ENCODE assay signal across 11 mouse cellular contexts in the genomic region with DNA sequence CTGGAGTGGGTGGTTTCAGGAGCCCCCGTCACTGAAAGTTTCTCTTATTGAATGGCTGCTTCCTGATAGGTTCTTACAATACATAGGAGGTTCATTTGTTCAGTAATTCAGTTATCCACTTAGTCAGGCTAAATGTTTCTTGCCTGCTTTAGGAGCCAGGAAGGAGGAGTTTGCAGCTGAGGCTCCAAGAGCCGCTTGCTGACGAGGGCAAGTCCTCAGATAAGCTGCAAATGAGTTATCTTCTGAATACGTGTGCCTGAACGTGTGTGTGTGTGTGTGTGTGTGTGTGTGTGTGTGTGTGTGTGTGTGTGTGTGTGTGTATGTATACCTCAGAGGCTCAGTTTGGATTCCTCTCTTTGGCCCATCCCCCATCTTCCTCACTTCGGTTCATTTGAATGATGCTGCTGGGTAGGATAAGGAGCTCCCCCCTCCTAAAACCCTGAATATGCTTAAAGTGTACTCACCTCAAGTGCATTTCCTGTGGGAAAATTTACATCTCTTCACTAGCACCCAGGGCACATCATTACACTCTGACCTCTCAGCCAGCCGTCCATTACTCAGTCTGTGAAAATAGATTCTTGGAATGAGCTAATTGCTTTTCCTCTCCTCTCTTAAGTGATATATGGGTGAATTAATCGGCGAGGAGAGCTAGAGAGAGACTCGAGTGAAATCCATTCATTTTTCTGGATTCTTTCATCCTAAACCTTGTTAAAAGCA. TPM values are rescaled to one million over a fixed set of nuclear protein-coding genes. Genes with fewer than 3 reads are reported as not detected.
DNase-seq lines count a peak whose midpoint lies in the region; ATAC-seq lines count a peak whose summit lies in the region.
"Had no signal": no experiment of that assay in that cellular context is flagged by ENCODE, and none has a peak within 500 bp of the region (broad histone marks: within the 10 kb centered on the region; RNA-seq: fewer than 3 reads in every experiment).

No protein-coding gene starts in this region.

- H3K4me1 ChIP-seq in kidney, embryonic 14.5 days (ENCODE audit: control insufficient read depth, insufficient read depth, low read length) = peaks cover 21% of the 10 kb centered on the region

- 27% methylated on average over 10 of the region's 10 CpGs for WGBS in kidney, embryonic 14.5 days

- ATAC-seq in kidney, embryonic 14.5 days (ENCODE audit: low FRiP score, low TSS enrichment) = peak; percentile 47; the same call in 1 of the 2 replicates
- peak; percentile 50; the same call in 1 of the 2 replicates for ATAC-seq in common myeloid progenitor, adult 5-6 weeks (replicated peaks; ENCODE audit: low read depth, poor library complexity, severe bottlenecking)
- peak; percentile 93 for ATAC-seq in megakaryocyte progenitor cell, adult 5-6 weeks (replicated peaks; ENCODE audit: poor library complexity)

- peak overlapping the region; percentile 55; the same call in 1 of the 2 replicates for H3K27ac ChIP-seq in kidney, embryonic 14.5 days (ENCODE audit: low read depth, low read length)

- H3K9me3 ChIP-seq in kidney, embryonic 14.5 days (ENCODE audit: control insufficient read depth, low read length) = no peaks in the 10 kb centered on the region

- H3K36me3 ChIP-seq in kidney, embryonic 14.5 days (ENCODE audit: control insufficient read depth, insufficient read depth, low read length) = peaks cover 7% of the 10 kb centered on the region; the same call in 1 of the 2 replicates

- no peak overlapping the region for H3K4me3 ChIP-seq in kidney, embryonic 14.5 days (ENCODE audit: low read length)
- H3K4me3 ChIP-seq: layer of hippocampus, adult 2 months had no signal

- no peak overlapping the region for H3K4me2 ChIP-seq in kidney, embryonic 14.5 days (replicated peaks; ENCODE audit: low read depth, low read length)

- no peak overlapping the region for H3K9ac ChIP-seq in kidney, embryonic 14.5 days (ENCODE audit: low read depth, low read length)

- H3K27me3 ChIP-seq in kidney, embryonic 14.5 days (ENCODE audit: control insufficient read depth, insufficient read depth, low read length) = no peaks in the 10 kb centered on the region

- DNase-seq in kidney, postnatal 14 days = no peak
- peak; percentile 37 for DNase-seq in MEL-GATA-1-ER (ENCODE audit: extremely low read depth, low read depth)
- no peak for DNase-seq in urinary bladder, postnatal 4 days (ENCODE audit: low spot score in 2 of 2)
- no peak for DNase-seq in lung, postnatal 10 days
- DNase-seq: cerebellum, postnatal 14 days; lung, postnatal 36 days; thymus, adult 18-20 months had no signal

RNA-seq across cellular contexts. Expression of gene Adam19, which starts 35.3 kb away (rescaled TPM):
- polyA plus RNA-seq in kidney, embryonic 14.5 days (2014; fragmentation: Nextera tagmentation; extraction: Ambion mirVana) = 7.6 and 14.7 TPM in 2 replicates
- total RNA-seq in common myeloid progenitor, adult 5-6 weeks (2017) = 0.14 TPM in 1 of 2 replicates, not detected in the other
- 0.49 and 0.76 TPM in 2 replicates for total RNA-seq in megakaryocyte progenitor cell, adult 5-6 weeks (2015)
- 0.46 and 0.64 TPM in 2 replicates for total RNA-seq in megakaryocyte progenitor cell, adult 5-6 weeks (2017)

RNA-seq across cellular contexts. Expression of gene Gm12166, which starts 39.0 kb away (rescaled TPM):
- 5.0 and 5.4 TPM in 2 replicates for polyA plus RNA-seq in kidney, embryonic 14.5 days (2014; fragmentation: Nextera tagmentation; extraction: Ambion mirVana)
- 10.3 and 24.3 TPM in 2 replicates for total RNA-seq in common myeloid progenitor, adult 5-6 weeks (2017)
- 18.5 and 19.4 TPM in 2 replicates for total RNA-seq in megakaryocyte progenitor cell, adult 5-6 weeks (2015)
- total RNA-seq in megakaryocyte progenitor cell, adult 5-6 weeks (2017) = 13.0 and 26.7 TPM in 2 replicates
